Mouse (Mus musculus) skeletal muscle tissue, adult 2 months (tissue): ENCODE results near the gene Cldn19.
A peak's percentile ranks its signal among the peaks of the same experiment; 100 is the strongest.
"Not testable (repeated sequence)": the region's sequence is repeated elsewhere in the genome, so short reads cannot be mapped to it uniquely, and the experiment has no call there.

Source experiments
- DNase-seq: peaks from one replicate; pipeline ENCODE4 v3.0.0-alpha.2; 2012; ENCODE audit warnings: low read depth, low spot score

Gene Cldn19

DNA sequence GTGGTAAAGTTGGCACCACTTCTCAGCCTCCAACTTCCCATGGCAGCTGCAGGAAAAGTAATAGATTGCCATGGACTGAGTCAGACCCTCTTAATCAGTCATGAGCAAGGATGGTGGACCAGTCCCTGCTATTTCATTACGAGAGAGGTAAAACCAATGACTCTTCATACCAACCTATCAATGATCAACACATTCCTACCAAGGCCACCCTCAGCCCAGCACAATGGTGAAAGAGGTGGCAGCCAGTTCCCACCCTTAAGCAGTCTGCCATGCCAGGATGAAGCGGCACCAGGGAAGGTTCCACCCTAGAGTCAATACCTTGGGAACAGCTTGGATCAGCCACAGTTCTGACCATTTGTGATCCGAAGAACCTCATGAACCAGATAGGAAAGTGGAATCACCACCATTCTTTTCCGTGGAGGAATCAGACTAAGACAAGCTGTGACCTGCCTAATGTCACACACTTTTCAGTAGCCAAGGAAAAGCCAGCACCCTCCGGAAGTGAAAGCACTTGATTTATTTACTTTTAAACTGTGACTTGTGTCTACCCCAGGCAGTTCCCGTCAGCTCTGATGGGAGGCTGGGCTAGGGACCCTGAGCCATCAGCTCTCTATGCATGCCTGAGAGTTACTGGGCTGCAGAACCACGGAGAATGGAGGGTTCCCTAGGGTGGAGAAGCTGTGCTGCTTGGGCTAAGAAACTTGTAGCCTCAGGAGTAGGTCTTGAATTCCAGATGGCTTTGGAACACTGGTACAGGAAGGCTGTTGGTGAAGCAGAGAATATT is 3.0 kb upstream of the Cldn19 start:
- DNase-seq: no peak

DNA sequence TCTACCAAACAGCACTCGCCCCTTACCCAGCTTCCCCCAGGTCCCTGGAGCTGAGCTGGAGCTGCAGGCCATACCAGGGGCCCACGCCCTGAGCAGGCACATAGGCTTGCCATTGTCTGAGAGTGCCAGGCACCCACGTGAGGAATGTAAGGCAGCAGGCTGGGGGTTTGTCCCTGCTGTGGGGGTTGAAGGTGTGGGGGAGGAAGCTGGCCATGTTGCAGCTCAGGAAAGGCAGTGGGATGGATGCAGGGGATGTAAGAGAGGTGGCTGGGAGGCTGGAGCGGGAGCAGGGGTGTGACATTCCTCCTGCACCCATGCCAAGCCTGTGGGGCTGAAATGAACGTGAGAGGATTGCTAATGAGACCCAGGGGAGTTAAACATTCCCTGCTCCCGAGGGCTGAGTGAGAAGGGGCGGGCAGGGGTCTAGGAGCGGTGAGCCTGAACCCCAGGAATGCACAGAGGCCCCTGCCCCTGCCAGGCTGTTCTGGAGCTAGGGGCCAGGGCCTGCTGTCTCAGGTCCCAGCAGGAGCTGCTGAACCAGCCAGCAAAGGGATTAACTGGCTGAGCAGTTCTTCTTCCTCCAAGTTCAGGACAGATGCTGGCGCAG is 1.1 kb upstream of the Cldn19 start:
- DNase-seq: no peak

DNA sequence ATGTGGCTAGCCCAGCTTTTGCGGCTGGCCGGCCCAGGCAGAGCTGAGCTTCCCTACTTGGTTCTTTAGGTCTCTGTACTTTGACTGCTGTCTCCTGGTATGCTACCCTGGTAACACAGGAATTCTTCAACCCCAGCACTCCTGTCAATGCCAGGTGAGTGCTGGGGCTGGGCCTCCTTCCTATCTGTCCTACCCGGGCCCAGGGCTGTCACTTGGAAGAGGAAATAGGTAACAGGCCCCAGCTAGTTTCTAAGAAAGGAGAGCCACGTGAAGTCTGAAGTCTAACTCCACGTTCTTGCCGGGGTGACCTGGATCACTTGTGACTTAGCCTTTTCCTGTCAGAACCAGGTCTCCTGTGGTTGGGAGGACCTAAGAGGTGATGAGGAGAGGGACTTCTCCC is 1.9 kb downstream of the Cldn19 start:
- DNase-seq: no peak

DNA sequence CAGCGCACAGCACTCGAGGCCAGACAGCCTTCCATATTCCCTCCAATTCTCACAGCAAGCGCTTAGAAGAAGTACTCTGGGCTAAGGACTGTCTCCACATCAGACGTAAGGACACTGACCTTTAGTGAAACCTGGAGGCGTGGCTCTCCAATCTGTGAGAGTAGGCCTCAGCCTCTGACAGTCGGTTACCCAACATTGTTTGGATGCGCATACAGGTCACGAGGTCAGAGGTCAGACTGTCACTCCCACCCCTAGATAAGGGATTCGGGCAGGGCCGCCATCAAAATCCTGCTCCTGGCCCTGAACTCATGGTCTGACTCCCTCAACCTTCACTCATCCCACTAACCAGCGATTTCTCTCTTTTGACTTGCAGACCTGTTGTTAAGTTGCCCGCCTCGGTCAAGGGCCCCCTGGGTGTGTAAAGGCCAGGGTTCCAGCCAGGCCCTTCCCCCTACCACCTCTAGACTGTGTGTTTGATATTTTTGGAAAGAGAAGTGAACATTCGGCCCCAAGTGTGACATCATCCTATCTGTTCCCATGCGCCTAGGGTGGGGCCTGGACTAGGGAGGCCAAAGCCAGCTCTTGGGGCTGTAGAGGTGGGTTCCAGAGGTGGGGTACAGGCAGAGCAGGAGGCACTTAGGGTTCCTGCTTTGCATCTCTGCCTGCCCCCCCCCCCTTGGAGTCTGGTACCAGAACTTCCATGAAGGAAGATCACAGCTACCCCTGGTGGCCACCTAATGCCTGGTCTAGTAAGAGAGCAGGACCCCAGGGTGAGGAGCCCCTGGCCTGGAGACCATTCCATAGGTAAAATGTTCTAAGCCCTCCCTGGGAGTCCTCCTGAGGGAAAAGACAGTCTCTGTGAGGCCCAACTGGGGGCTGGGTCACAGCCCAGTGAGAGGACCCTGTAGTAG is 4.4 kb downstream of the Cldn19 start:
- no peak for DNase-seq

DNA sequence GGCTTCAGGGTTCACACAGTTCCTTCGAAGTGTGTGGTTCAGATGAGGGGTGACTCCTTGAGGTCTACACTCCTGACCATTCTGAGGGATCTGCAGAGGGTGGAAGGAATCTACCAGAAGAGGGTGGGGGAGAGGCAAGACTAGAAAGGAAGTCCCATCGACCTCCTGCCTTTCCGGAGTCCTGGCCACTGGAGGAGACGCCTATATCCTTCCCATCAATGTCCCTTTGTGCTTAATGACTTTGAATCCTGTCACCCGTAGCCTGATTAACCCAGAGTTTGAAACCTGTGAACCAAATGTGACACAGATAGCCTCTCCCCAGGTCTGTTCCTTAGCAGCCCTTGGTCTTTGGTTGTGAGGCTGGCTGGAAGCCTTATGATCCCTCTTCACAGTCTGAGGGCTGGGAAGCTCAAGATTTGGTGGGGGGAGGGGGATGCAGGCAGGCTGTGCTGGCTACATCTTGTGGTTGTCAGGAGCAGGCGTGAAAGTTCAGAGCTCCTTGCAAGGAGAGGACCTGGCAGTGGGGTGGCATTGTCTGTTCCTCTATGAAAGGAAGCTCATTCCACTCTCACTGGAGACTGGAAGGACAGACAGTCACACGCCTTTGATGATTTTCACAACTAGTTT is 6.0 kb downstream of the Cldn19 start:
- DNase-seq: no peak

DNA sequence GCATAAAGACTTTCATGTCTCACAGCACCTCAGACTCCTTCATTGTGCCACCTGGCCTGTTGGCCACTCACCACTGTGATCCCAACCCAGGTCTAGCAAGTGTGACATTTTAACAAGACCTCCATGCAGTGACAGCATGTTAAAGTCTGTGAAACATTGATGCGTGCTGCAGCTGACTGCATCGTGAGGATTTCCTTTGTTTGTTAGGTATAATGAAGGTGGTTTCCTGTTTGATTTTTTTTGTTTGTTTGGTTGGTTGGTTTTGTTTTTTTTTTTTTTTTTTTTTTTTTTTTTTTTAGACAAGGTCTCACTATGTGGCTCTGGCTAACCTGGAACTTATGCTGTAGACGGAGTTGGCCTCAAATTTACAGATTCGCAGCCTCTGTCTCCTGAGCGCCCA is 7.3 kb downstream of the Cldn19 start:
- no peak for DNase-seq

DNA sequence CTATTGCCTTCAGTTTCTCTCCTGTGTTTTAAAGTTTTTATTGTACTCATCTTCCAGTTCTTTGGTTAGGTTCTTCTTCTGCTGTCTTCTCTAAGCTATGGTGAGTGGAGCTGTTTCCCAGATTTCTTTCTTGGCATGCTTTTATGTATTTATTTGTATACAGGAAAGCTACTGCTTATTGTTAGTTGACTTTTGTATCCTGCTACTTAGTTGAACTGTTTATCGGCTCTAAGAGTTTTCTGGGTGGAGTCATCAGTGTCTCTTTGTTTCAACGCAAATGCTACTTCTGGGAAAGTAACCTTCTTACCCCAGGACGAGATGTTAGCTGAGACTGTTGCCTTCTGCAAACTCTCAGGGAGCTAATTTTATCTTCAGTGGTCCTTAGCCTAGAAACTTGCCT is 8.2 kb downstream of the Cldn19 start:
- DNase-seq: no peak

DNA sequence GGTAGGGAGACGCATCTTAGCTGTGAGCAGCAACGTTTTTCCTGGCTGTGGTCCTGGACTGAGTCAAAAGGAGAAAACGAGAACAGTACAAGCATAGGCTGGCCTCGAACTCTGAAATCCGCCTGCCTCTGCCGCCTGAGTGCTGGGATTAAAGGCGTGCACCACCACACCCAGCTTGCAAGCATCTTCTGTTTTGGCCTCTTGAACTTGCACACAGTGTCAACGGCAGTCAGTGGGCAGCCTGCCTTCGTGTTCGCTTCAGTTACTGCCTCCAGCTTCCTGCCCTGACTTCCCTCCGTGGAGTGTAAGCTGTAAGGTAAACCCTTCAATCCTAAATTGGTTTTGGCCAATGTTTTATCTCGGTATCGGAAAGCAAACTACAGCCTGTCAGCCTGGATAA is 11.4 kb downstream of the Cldn19 start:
- DNase-seq: no peak

DNA sequence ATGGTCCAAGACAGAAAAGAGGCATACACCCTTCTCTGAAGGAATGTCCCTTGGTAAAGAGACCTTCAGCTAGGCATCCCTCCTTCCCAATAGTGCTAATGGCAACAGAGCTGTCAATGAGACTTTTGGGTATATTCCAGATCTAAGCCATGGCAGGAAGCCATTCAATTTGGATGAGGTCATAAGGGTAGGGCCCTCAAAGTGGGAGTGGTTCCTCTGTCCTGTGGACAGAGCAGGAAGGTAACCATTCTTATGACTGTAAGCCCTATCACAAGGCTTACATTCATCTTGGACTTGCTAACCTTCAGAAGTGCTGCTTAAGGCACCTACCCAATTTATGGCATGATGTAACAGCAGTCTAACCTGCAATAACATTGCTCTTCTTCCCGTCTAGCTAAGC is 19.4 kb downstream of the Cldn19 start:
- peak; percentile 34 for DNase-seq

DNA sequence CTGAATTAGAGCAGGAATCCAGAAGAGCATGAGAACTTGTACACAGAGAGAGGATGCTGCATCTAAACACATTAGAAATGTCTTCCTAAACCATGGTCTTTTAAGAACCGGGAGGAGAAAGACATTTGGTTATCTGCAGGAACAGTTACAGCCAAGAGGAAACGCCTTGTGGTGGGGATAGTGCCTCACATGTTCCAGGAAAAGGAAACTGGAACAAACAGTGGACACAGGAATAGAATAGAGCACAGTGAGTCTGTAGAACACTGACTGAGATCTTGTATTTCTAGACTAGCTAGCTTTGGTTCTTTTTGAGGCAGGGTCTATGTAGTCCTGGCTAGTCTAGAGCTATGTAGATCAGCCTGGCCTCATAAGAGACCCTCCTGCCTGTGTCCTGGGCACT is 20.0 kb downstream of the Cldn19 start:
- DNase-seq: peak; percentile 27

DNA sequence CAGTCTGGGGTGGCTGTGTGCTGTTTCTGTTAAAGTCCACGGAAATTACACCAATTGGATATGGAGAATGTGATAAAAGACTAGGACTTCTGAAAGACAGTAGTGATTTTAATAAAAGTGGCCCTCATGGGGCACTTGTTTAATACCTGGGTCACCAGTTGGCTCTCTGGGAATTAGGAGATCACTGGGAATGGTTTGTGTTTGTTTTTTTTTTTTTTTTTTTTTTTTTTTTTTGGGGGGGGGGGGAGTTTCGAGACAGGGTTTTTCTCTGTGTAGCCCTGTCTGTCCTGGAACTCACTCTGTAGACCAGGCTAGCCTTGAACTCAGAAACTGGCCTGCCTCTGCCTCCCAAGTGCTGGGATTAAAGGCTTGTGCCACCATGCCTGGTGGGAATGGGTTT is 20.5 kb downstream of the Cldn19 start:
- DNase-seq: no peak

DNA sequence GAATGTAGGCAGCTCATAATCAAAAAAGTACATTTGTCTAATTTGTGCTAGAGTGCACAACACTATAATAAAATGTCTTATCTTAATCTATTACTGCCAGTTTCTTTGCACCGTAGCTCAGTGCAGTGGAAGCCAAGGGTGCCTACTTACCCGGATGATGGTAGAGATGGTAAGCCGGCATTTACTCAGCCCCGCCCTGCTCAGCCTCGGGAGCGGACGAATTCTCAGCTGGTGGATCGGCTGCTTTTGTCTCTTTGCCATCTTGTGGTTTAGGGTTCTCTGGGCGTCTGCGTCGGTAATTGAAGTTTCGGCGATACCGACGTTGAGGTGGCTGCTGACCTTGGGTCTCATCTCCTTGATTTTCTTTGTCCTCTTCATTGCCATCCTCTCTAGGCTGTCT is 23.6 kb downstream of the Cldn19 start:
- not testable (repeated sequence) for DNase-seq

DNA sequence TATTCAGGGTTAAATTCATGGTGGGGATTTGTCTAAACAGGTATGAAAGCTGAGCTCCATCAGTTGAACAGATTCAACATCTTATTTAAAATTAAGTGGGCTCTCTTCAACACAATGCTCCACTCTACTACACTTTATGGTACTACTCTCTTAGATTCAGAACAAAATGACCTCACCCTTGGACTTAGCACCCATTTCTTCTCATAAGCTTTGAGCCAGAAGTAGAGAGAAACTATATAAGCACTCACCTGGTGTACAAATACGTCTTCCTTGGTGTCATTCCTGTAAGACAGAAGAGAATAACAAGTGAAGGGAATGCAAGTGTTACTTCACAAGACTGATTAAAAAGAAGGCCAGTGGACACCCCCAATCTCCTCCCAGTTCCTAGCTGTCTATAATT is 29.6 kb downstream of the Cldn19 start:
- no peak for DNase-seq

DNA sequence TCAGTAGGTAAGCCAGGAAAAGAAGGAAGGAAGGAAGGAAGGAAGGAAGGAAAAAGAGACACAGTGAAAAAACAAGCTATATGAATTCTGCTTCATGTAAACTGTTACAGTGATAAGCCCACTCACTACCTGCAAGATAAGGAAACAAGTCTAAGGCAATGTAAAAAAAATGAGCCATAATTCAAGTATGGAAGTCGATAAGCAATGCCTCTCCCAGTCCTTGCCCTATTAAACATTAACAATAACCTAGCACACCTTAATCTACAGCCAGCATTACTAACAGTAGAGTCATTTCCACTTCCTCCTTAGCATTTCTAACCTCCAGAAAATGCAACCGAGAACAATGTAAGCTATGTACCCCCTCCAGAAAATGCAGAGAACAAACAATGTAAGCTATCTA is 30.1 kb downstream of the Cldn19 start:
- DNase-seq: no peak

DNA sequence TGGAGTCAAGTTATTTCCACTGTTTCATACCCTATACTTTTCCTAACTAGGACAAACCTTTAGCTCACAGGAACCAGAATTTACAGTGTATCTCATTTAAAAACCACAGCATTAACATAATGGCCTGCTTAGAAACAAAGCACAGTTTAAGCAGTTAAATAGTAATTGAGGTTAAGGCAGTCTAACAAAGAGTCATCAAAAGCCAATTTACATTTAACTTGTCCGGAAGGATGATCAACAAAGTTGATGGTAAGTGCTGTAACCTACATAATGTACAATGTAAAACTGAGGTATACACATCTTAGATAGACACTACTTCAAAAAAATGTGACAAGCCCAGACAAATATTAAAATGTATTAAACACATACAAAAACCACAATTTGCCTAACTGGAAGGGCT is 36.7 kb downstream of the Cldn19 start:
- no peak for DNase-seq

DNA sequence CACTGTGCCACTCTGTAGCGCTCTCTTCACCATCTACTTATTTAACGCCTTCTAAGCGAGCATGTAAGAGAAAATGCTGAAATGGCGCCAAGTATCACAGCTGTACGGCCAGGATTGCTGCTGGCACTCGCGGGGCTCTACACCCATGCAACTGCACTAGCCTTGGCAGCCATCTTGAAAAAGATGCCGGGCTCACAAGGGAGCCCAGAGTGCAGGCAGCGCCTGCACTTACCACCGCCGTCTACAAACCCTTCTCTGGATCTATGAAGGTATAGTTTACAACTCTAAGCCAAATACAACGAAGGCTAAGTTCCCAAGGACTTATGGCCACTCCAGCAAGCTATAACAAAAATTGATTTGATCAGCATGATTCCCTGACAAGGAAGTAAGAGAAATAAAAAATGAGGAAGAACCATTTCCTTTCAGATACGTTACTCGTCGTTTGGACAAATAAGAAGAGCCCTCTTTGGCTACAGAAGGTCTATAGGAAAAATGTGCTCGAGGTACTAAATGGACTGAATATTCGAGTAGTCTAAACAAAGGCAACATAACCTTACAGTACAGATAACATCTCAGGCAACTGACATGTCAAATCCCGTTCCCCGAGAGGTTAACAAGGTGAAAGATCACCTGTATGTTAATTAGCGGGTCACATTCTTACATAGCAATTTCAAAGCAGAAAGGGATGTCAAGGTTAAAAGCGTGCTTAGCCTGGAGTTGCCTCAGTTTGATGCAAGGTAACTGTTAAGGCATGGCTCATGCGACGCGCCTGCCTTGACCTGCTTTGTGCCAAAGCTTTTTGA is 37.8 kb downstream of the Cldn19 start:
- peak; percentile 44 for DNase-seq

DNA sequence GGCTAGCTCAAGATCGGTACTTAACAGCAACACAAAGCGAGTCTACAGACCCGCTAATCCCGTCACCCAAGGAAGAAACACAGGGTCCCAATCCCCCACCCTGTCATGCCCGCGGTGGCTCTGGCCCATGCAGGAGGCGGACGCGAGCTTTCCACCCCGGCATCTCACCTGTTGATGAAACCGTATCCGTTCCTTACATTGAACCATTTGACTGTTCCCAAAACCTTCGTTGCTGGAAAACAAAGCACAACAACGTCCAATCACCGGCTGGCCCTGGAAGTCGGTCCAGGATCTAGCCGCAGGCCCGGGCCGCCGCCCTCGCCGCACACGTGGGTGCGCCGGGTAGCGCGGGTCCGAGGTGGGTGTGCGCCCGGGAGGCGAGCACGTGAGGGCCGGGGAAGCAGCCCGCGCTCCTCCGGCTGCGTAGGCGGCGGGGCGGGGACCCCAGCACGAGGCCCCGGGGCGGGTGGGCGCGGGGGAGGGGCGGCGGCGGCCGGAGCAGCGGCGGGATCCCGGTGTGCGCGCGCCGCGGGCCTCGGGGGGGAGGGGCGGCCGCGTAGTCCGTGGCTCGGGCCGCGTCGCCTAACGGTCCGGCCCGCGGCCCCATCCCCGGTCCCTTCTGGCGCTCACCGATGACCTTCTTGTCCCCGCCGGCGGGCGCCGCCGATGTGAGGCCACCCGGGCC is 38.5 kb downstream of the Cldn19 start:
- no peak for DNase-seq

DNA sequence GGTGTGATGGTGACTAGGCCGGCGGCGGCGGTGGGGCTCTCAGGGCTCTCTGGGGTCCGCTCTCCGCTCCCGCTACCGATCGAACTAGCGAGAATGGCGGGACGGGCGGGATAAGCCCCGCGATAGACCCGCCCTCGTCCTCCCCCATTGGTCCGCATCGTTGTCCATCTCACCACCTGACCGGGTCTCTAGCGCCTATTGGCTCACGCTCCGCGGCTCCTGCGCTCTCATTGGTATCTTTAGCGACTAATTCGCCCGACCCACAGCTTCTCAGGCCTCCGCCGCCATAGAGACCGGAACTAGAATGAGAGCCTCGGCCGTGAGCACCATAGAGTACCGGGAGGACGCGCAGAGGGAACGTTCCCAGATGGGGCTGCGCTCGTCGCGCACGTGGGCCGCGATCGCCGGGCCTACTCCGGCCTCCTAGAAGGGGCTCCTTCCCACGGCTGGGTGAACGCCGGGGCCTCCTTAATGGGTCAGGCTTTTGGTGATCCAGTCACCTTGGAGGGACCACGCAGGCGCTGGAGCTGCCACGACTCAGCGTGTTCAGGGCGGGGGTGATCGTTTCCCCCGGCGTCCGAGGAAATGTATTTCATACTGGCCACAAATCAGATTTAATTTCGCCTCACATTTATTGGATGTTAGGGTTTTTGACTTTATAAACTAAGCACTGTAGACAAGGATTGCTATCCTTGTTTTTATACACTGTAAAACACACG is 39.4 kb downstream of the Cldn19 start, which contains the start of gene Ybx1:
Gene Ybx1 (minus strand): TSS at position 190 of the 719 bp plus-strand sequence.
- DNase-seq: peak; percentile 98

DNA sequence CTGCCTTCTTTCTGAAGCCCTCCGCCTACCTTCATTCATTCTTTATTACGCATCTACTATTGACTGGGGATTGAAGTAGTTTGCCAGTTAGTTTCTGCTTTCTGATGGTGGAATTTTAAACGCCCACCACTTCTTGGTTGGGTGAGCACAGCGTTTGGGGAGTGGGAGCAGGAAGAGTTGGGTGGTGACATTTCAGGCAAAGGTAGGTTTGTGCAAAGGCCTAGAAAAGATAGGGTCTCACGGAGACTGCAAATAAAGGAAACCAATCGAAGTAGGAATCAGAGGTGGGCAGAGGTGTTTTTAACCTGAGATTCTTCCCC is 39.9 kb downstream of the Cldn19 start:
- DNase-seq: no peak

DNA sequence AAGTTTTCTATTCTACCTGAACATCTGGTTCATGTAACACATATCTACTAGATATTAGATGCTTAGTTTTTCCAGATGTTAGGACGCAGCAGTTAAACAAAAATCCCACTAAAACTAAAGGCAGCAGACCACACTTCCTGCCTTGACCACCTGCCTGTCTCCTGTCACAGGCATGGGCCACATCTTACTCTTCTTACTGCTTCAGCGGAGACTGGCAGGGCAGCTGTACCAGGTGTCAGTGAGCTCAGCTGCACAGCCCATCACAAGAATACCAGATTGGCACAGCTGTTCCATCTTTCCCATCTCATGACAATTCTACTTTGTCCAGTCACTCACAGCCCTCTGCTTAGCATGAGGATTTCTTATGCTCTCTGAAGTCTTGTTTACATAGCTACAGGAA is 42.1 kb downstream of the Cldn19 start:
- no peak for DNase-seq
